Mouse (Mus musculus) brain, adult 2 months (tissue): ENCODE measurements around the gene Slc25a1.
"Not testable (repeated sequence)": the region's sequence is repeated elsewhere in the genome, so short reads cannot be mapped to it uniquely, and the experiment has no call there.

Source experiments
- DNase-seq: peaks from one replicate; pipeline ENCODE4 v3.0.0; 2011; ENCODE audit warnings: low read depth, low spot score

Gene Slc25a1

GRCm38 (mm10) chr16:17928087-17928580 lies at the start of gene Slc25a1:
Gene Slc25a1 (minus strand): TSS chr16:17928219.
- DNase-seq = peak; percentile 86

GRCm38 (mm10) chr16:17971853-17972252 lies 43.8 kb upstream of the Slc25a1 start:
- DNase-seq = no peak

GRCm38 (mm10) chr16:17962091-17962490 lies 34.1 kb upstream of the Slc25a1 start:
- DNase-seq = no peak

- not testable (repeated sequence) for DNase-seq
These were observed 28.1 kb upstream of the Slc25a1 start for GRCm38 (mm10) chr16:17956052-17956638.

- DNase-seq = no peak
These were observed 23.6 kb upstream of the Slc25a1 start for GRCm38 (mm10) chr16:17951618-17952017.

GRCm38 (mm10) chr16:17950068-17950467 lies 22.0 kb upstream of the Slc25a1 start:
- DNase-seq = no peak

- peak; percentile 58 for DNase-seq
These were observed 21.4 kb upstream of the Slc25a1 start for GRCm38 (mm10) chr16:17949421-17949877.

GRCm38 (mm10) chr16:17945081-17945831 lies 17.2 kb upstream of the Slc25a1 start:
- peak; percentile 19 for DNase-seq

GRCm38 (mm10) chr16:17943466-17943865 lies 15.4 kb upstream of the Slc25a1 start:
- peak; percentile 54 for DNase-seq

GRCm38 (mm10) chr16:17939255-17939751 lies 11.3 kb upstream of the Slc25a1 start:
- peak; percentile 16 for DNase-seq

- peak; percentile 83 for DNase-seq
These were observed 10.8 kb upstream of the Slc25a1 start for GRCm38 (mm10) chr16:17938821-17939220.

- no peak for DNase-seq
These were observed 10.2 kb upstream of the Slc25a1 start for GRCm38 (mm10) chr16:17938187-17938586.

GRCm38 (mm10) chr16:17936776-17937175 lies 8.8 kb upstream of the Slc25a1 start:
- no peak for DNase-seq

GRCm38 (mm10) chr16:17934445-17934910 lies 6.5 kb upstream of the Slc25a1 start:
- no peak for DNase-seq

- no peak for DNase-seq
These were observed 5.8 kb upstream of the Slc25a1 start for GRCm38 (mm10) chr16:17933594-17934444.

GRCm38 (mm10) chr16:17931906-17932460 lies 4.0 kb upstream of the Slc25a1 start:
- DNase-seq = peak; percentile 36

GRCm38 (mm10) chr16:17929631-17930030 lies 1.6 kb upstream of the Slc25a1 start:
- no peak for DNase-seq

GRCm38 (mm10) chr16:17929211-17929610 lies 1.2 kb upstream of the Slc25a1 start:
- no peak for DNase-seq

GRCm38 (mm10) chr16:17928627-17929104 lies 647 bp upstream of the Slc25a1 start:
- peak; percentile 84 for DNase-seq

- DNase-seq = peak; percentile 34
These were observed 502 bp downstream of the Slc25a1 start for GRCm38 (mm10) chr16:17927351-17928082.
